Mouse (Mus musculus) midbrain, postnatal 0 days (tissue): Measurements from ENCODE around the gene Fggy. TPM values are rescaled to one million over a fixed set of nuclear protein-coding genes. Genes with fewer than 3 reads are reported as not detected.

ENCODE experiments used
- ATAC-seq: fragments of 200-750 bp; cut with Nextera tagmentation; 2 replicates; pipeline ENCODE4 v1.8.0; 2017; ENCODE audit warnings: moderate number of reproducible peaks, mild to moderate bottlenecking, moderate TSS enrichment, moderate library complexity; ENCODE audit not compliant: low FRiP score
- DNase-seq: peaks from one replicate; pipeline ENCODE4 v3.0.0-alpha.2; 2015; ENCODE audit warnings: low spot score
- H3K27ac ChIP-seq: fragments of 300-500 bp; sonication (generic); 2 replicates; pipeline ENCODE4 v1.5.1; 2014; ENCODE audit warnings: low read depth, mild to moderate bottlenecking, low read length, mixed read lengths
- H3K27me3 ChIP-seq: fragments of 300-500 bp; sonication (generic); 2 replicates; pipeline ENCODE4 v1.6.1; 2014; ENCODE audit warnings: low read length, control low read depth, mixed read lengths; ENCODE audit not compliant: insufficient read depth
- H3K36me3 ChIP-seq: fragments of 300-500 bp; sonication (generic); 2 replicates; pipeline ENCODE4 v1.6.1; 2014; ENCODE audit warnings: low read length, control low read depth, mixed read lengths; ENCODE audit not compliant: insufficient read depth
- H3K4me1 ChIP-seq: fragments of 300-500 bp; sonication (generic); 2 replicates; pipeline ENCODE4 v1.6.1; 2014; ENCODE audit warnings: mild to moderate bottlenecking, control low read depth, antibody characterized with exemption, low read length, mixed read lengths; ENCODE audit not compliant: insufficient read depth
- H3K4me2 ChIP-seq: fragments of 300-500 bp; sonication (generic); 2 replicates; pipeline ENCODE4 v1.6.1; 2014; ENCODE audit warnings: low read depth, mild to moderate bottlenecking, low read length, mixed read lengths; ENCODE audit not compliant: poor library complexity, severe bottlenecking
- H3K4me3 ChIP-seq: fragments of 300-500 bp; sonication (generic); 2 replicates; pipeline ENCODE4 v1.5.1; 2014; ENCODE audit warnings: low read depth, mild to moderate bottlenecking, low read length, moderate library complexity
- H3K9ac ChIP-seq: fragments of 300-500 bp; sonication (generic); replicated peaks from 2 replicates; pipeline ENCODE4 v1.6.1; 2014; ENCODE audit warnings: mild to moderate bottlenecking, low read length, moderate library complexity, mixed read lengths; ENCODE audit not compliant: poor library complexity, severe bottlenecking
- H3K9me3 ChIP-seq: fragments of 300-500 bp; sonication (generic); 2 replicates; pipeline ENCODE4 v1.6.1; 2016; ENCODE audit warnings: low read length, control low read depth
- CTCF ChIP-seq: IDR thresholded peaks from 2 replicates; pipeline ENCODE4 v1.5.1; 2016; ENCODE audit warnings: antibody characterized with exemption, mild to moderate bottlenecking
- WGBS: fragments of 180-500 bp; shearing (Covaris S2); extraction: QIAGEN DNeasy Blood & Tissue Kit; methylation state at CpG from one replicate; pipeline ENCODE4 v1.1.7; 2014; 5-methylcytosine and 5-hydroxymethylcytosine counted together
- polyA plus RNA-seq: library from polyadenylated mRNA; unstranded; fragments of >200 nt; fragmentation: Nextera tagmentation; extraction: Ambion mirVana; gene quantifications from 2 replicates; pipeline ENCODE4 v1.2.1, GENCODE M21; 2015
- total RNA-seq: library from RNA; depleted of rRNA; stranded (reverse); fragments of >200 nt; gene quantifications from 2 replicates; pipeline ENCODE4 v1.2.3, GENCODE M21; 2014

Fggy gene
- total and polyA plus RNA-seq, 2 experiments from 2014 or later = 5.8 to 6.2 TPM

GRCm38 (mm10) chr4:95731110-95731509 lies 173.8 kb downstream of the Fggy start:
- H3K27me3 ChIP-seq = no peaks in the 10 kb centered on the region
- H3K9ac ChIP-seq = no peak overlapping the region
- no peak for DNase-seq
- H3K9me3 ChIP-seq = no peaks in the 10 kb centered on the region
- H3K4me3 ChIP-seq = no peak overlapping the region
- H3K36me3 ChIP-seq = no peaks in the 10 kb centered on the region
- no peak overlapping the region for H3K4me2 ChIP-seq
- ATAC-seq = no peak
- WGBS = 84% methylated on average over 2 of the region's 2 CpGs
- no peaks in the 10 kb centered on the region for H3K4me1 ChIP-seq
- TF ChIP-seq CTCF = no peak
- H3K27ac ChIP-seq = no peak overlapping the region

DNA sequence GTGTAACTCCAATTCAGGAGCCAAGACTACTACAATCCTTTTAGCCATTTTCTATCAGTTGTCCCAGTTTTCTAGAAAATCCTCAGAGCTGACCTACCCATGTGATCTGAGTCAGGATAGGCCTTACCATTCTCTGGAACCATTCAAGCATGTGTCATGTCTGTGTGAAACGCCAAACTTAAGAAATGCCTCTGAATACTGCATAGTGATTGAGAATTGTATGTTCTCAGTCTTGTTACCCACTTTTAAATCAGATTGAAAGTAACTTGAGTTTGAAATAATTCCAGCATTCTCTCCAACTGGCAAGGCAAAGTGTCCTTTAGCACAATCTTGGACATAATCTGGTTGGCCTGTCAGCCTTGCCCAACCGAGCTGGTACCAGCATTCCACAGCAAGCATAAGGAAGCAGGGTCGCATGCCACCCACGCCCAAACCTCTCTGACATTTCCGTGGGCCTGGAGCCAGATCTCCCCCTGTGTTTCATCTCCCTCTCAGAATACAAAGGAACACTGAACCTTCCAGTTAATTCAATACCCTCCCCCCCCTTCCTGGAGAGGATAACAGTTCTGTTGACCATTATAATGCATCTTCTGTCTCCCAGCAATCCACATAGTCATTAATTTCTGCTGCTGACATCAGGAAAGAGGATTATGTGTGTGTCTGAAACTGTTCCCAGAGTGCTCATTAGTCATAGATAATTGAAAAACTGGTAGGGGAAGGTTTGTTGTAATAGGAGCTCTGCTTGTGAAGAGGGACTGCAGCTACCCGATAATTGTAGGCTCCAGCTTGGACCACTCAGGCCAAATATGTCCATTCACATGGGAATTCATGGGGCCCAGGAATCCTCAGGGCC lies 176.3 kb downstream of the Fggy start:
- DNase-seq = peak; percentile 68
- peak; percentile 39; the same call in 1 of the 2 replicates for ATAC-seq
- Histone ChIP-seq H3K27me3 (no peaks in the 10 kb centered on the region), H3K9ac (no peak overlapping the region), H3K36me3 (no peaks in the 10 kb centered on the region), H3K9me3 (no peaks in the 10 kb centered on the region), H3K4me2 (no peak overlapping the region), H3K4me3 (no peak overlapping the region), H3K4me1 (peaks cover 5% of the 10 kb centered on the region; the same call in 1 of the 2 replicates), H3K27ac (no peak overlapping the region)
- no peak for TF ChIP-seq CTCF
- WGBS = 22% methylated on average over 6 of the region's 6 CpGs

DNA sequence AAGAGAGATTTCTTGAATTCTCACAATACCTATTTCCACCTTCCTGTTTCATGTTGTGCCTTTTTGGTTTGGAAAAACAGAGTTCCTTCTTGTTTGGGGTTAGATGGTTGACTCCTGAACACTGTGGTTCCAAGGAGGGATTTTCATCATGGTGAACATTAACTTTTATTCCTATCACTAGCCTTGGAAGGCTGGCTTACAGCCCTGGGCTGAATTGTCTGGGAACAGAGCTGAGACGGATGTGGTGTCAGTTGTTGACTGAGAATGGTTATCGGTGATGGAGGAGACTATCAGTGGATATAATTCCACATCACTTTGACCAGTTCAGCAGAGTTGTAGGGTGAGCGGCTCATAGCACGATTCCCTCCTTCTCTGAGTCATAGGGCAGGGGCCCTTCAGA lies 178.7 kb downstream of the Fggy start:
- no peaks in the 10 kb centered on the region for H3K36me3 ChIP-seq
- no peak overlapping the region for H3K9ac ChIP-seq
- H3K9me3 ChIP-seq = no peaks in the 10 kb centered on the region
- TF ChIP-seq CTCF = no peak
- DNase-seq = no peak
- WGBS = 94% methylated on average over 4 of the region's 4 CpGs
- peaks cover 5% of the 10 kb centered on the region; the same call in 1 of the 2 replicates for H3K4me1 ChIP-seq
- no peak overlapping the region for H3K27ac ChIP-seq
- H3K4me2 ChIP-seq = no peak overlapping the region
- no peak overlapping the region for H3K4me3 ChIP-seq
- no peak for ATAC-seq
- H3K27me3 ChIP-seq = no peaks in the 10 kb centered on the region

DNA sequence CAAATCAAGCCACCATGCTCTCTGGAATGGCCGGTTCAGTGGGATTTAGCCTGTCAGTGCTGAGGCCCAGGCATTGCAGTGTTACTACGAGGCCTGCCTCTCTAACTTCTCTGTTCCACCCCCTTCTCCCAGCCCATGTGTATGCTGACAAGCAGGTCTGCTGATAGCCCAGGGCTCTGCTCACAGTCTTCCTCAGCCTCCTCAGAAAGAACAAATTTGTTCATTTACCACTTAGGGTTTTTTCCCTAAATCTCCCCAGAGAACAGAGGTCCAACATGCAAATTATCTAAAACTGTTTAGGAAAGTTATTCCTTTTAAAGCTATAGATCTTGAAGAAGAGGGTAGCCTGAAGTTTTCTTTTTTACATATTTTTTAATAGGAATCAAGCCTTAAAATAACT lies 179.4 kb downstream of the Fggy start:
- Histone ChIP-seq H3K36me3 (no peaks in the 10 kb centered on the region), H3K4me2 (no peak overlapping the region), H3K4me3 (no peak overlapping the region), H3K9ac (no peak overlapping the region), H3K9me3 (no peaks in the 10 kb centered on the region), H3K4me1 (peaks cover 5% of the 10 kb centered on the region; the same call in 1 of the 2 replicates), H3K27me3 (no peaks in the 10 kb centered on the region), H3K27ac (no peak overlapping the region)
- TF ChIP-seq CTCF = no peak
- ATAC-seq (no peak), DNase-seq (no peak)
- WGBS = 70% methylated on average over 2 of the region's 2 CpGs

GRCm38 (mm10) chr4:95738179-95738578 lies 180.9 kb downstream of the Fggy start:
- Histone ChIP-seq H3K9ac (no peak overlapping the region), H3K36me3 (no peaks in the 10 kb centered on the region), H3K4me2 (no peak overlapping the region), H3K4me3 (no peak overlapping the region), H3K4me1 (peaks cover 5% of the 10 kb centered on the region; the same call in 1 of the 2 replicates), H3K9me3 (no peaks in the 10 kb centered on the region), H3K27ac (no peak overlapping the region), H3K27me3 (no peaks in the 10 kb centered on the region)
- 35% methylated on average over 5 of the region's 5 CpGs for WGBS
- no peak for TF ChIP-seq CTCF
- DNase-seq = no peak
- no peak for ATAC-seq

GRCm38 (mm10) chr4:95738725-95739124 lies 181.4 kb downstream of the Fggy start:
- WGBS = 73% methylated on average over 4 of the region's 4 CpGs
- H3K27ac ChIP-seq = no peak overlapping the region
- H3K4me3 ChIP-seq = no peak overlapping the region
- DNase-seq (no peak), ATAC-seq (no peak)
- H3K9ac ChIP-seq = no peak overlapping the region
- H3K27me3 ChIP-seq = no peaks in the 10 kb centered on the region
- no peak for TF ChIP-seq CTCF
- H3K9me3 ChIP-seq = no peaks in the 10 kb centered on the region
- peaks cover 5% of the 10 kb centered on the region; the same call in 1 of the 2 replicates for H3K4me1 ChIP-seq
- H3K4me2 ChIP-seq = no peak overlapping the region
- H3K36me3 ChIP-seq = no peaks in the 10 kb centered on the region
